In the genomic region with DNA sequence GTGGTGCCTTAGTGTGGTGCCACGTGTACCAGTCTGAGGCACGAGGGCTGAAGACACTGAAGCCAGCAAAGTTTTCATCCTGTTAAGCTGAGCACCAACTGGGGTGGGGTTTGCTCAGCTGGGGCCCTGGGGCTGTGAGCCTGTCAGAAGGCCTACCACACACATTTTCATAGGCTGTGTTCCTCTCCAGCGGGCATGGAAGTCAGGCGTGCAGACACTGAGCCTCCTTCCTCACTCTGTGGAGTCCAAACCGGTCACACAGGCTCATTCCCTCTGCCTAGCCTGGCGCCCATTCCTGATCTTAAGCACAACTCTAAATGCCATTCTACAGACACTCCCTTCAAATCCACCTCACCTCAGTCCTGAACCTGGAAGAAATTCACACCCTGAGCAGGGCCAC, we compare ENCODE assay signal across 15 mouse cellular contexts. TPM values are rescaled to one million over a fixed set of nuclear protein-coding genes. Genes with fewer than 3 reads are reported as not detected.
DNase-seq lines count a peak whose midpoint lies in the region; ATAC-seq and TF ChIP-seq lines count a peak whose summit lies in the region.
"Had no signal": no experiment of that assay in that cellular context is flagged by ENCODE, and none has a peak within 500 bp of the region (broad histone marks: within the 10 kb centered on the region; RNA-seq: fewer than 3 reads in every experiment).

No protein-coding gene starts in this region.

- 68% methylated on average over 6 of the region's 6 CpGs for WGBS in heart, embryonic 10.5 days
- 79% methylated on average over 6 of the region's 6 CpGs for WGBS in midbrain, embryonic 11.5 days
- 73% methylated on average over 6 of the region's 6 CpGs for WGBS in midbrain, postnatal 0 days
- 61% methylated on average over 6 of the region's 6 CpGs for WGBS in limb, embryonic 14.5 days

- no peak overlapping the region for H3K4me3 ChIP-seq in heart, embryonic 10.5 days
- H3K4me3 ChIP-seq in midbrain, embryonic 11.5 days (ENCODE audit: low read depth, low read length): no peak overlapping the region
- no peak overlapping the region for H3K4me3 ChIP-seq in midbrain, postnatal 0 days (ENCODE audit: low read depth, low read length)
- no peak overlapping the region for H3K4me3 ChIP-seq in limb, embryonic 14.5 days (replicated peaks; ENCODE audit: low read length)

- H3K4me1 ChIP-seq in heart, embryonic 10.5 days: peaks cover 52% of the 10 kb centered on the region
- H3K4me1 ChIP-seq in midbrain, embryonic 11.5 days (ENCODE audit: control insufficient read depth, insufficient read depth, low read length): no peaks in the 10 kb centered on the region
- no peaks in the 10 kb centered on the region for H3K4me1 ChIP-seq in midbrain, postnatal 0 days (ENCODE audit: insufficient read depth, low read length)
- H3K4me1 ChIP-seq in limb, embryonic 14.5 days (ENCODE audit: control insufficient read depth, insufficient read depth, low read length): peaks cover 7% of the 10 kb centered on the region

- no peaks in the 10 kb centered on the region for H3K9me3 ChIP-seq in heart, embryonic 10.5 days
- H3K9me3 ChIP-seq in midbrain, embryonic 11.5 days (ENCODE audit: control insufficient read depth, low read length): no peaks in the 10 kb centered on the region
- no peaks in the 10 kb centered on the region for H3K9me3 ChIP-seq in midbrain, postnatal 0 days (ENCODE audit: low read length)
- no peaks in the 10 kb centered on the region for H3K9me3 ChIP-seq in limb, embryonic 14.5 days (ENCODE audit: control insufficient read depth, low read length)

- peak overlapping the region; percentile 53; the same call in 1 of the 2 replicates for H3K27ac ChIP-seq in heart, embryonic 10.5 days
- H3K27ac ChIP-seq in midbrain, embryonic 11.5 days (ENCODE audit: low read depth, low read length): no peak overlapping the region
- H3K27ac ChIP-seq in midbrain, postnatal 0 days (ENCODE audit: low read depth, low read length): no peak overlapping the region
- no peak overlapping the region for H3K27ac ChIP-seq in limb, embryonic 14.5 days (replicated peaks; ENCODE audit: low read depth, low read length)

- H3K9ac ChIP-seq in midbrain, embryonic 11.5 days (ENCODE audit: low read length): no peak overlapping the region
- H3K9ac ChIP-seq in midbrain, postnatal 0 days (replicated peaks; ENCODE audit: low read length, poor library complexity, severe bottlenecking): no peak overlapping the region
- 0 out of 2 replicates have a peak overlapping the region, but pooled peaks have one; percentile 45 for H3K9ac ChIP-seq in limb, embryonic 14.5 days (ENCODE audit: low read depth, low read length, severe bottlenecking)

- no peak for DNase-seq in heart, embryonic 10.5 days (ENCODE audit: low spot score)
- DNase-seq in heart, postnatal 4 days: no peak
- DNase-seq in midbrain, embryonic 11.5 days (ENCODE audit: low spot score, missing footprints): peak; percentile 73
- no peak for DNase-seq in midbrain, postnatal 0 days (ENCODE audit: low spot score)
- no peak for DNase-seq in limb, embryonic 14.5 days (ENCODE audit: low spot score)
- DNase-seq in splenic B cell, adult 2 months (ENCODE audit: low read depth, low spot score): peak; percentile 12
- DNase-seq in adipocyte (ENCODE audit: low spot score) (no peak), MN1 (ENCODE audit: low spot score) (no peak)

- TF ChIP-seq CTCF in midbrain, postnatal 0 days (IDR thresholded peaks at IDR 0.05): no peak

- peaks cover 34% of the 10 kb centered on the region for H3K27me3 ChIP-seq in heart, embryonic 10.5 days (ENCODE audit: insufficient read depth, poor library complexity, severe bottlenecking)
- H3K27me3 ChIP-seq in midbrain, embryonic 11.5 days (ENCODE audit: control insufficient read depth, insufficient read depth, low read length): no peaks in the 10 kb centered on the region
- no peaks in the 10 kb centered on the region for H3K27me3 ChIP-seq in midbrain, postnatal 0 days (ENCODE audit: insufficient read depth, low read length)
- no peaks in the 10 kb centered on the region; the same call in 1 of the 2 replicates for H3K27me3 ChIP-seq in limb, embryonic 14.5 days (ENCODE audit: control insufficient read depth, insufficient read depth, low read length)
- H3K27me3 ChIP-seq in splenic B cell, adult 2 months (ENCODE audit: control insufficient read depth, insufficient read depth, low read length, poor library complexity, severe bottlenecking): no peaks in the 10 kb centered on the region

- ATAC-seq in midbrain, embryonic 11.5 days (ENCODE audit: low FRiP score): no peak
- no peak for ATAC-seq in midbrain, postnatal 0 days (ENCODE audit: low FRiP score)
- ATAC-seq in limb, embryonic 14.5 days (ENCODE audit: low FRiP score, low read depth): no peak

- H3K4me2 ChIP-seq in midbrain, embryonic 11.5 days: no peak overlapping the region
- no peak overlapping the region for H3K4me2 ChIP-seq in midbrain, postnatal 0 days (ENCODE audit: low read depth, low read length, poor library complexity, severe bottlenecking)
- no peak overlapping the region for H3K4me2 ChIP-seq in limb, embryonic 14.5 days (replicated peaks; ENCODE audit: low read depth, low read length, severe bottlenecking)

- no peak for TF ChIP-seq POLR2A in limb, embryonic 14.5 days (IDR thresholded peaks at IDR 0.05; ENCODE audit: borderline replicate concordance, extremely low read depth, insufficient read depth, insufficient read length)

- no peaks in the 10 kb centered on the region for H3K36me3 ChIP-seq in heart, embryonic 10.5 days
- H3K36me3 ChIP-seq in midbrain, embryonic 11.5 days (ENCODE audit: control insufficient read depth, insufficient read depth, low read length): no peaks in the 10 kb centered on the region
- H3K36me3 ChIP-seq in midbrain, postnatal 0 days (ENCODE audit: insufficient read depth, low read length): no peaks in the 10 kb centered on the region
- no peaks in the 10 kb centered on the region for H3K36me3 ChIP-seq in limb, embryonic 14.5 days (ENCODE audit: control insufficient read depth, insufficient read depth, low read length)
- no peaks in the 10 kb centered on the region for H3K36me3 ChIP-seq in splenic B cell, adult 2 months (ENCODE audit: control insufficient read depth, insufficient read depth, low read length, poor library complexity, severe bottlenecking)

RNA-seq across cellular contexts. Expression of gene Adora1, which starts 8.3 kb away (rescaled TPM):
- polyA plus RNA-seq in heart, embryonic 10.5 days (2016; fragmentation: Nextera tagmentation; extraction: Ambion mirVana): 8.0 and 8.1 TPM in 2 replicates
- total RNA-seq in heart, postnatal 4 days (2021): 1 to 10 TPM; 9.3 to 9.9 TPM
- polyA plus RNA-seq in midbrain, embryonic 11.5 days (2014; fragmentation: Nextera tagmentation; extraction: Ambion mirVana): 0.07 and 0.08 TPM in 2 replicates
- 45.1 and 54.2 TPM in 2 replicates for total RNA-seq in midbrain, postnatal 0 days (2014; rRNA removed)
- polyA plus RNA-seq in midbrain, postnatal 0 days (2015; fragmentation: Nextera tagmentation; extraction: Ambion mirVana): 32.5 and 35.6 TPM in 2 replicates
- polyA plus RNA-seq in limb, embryonic 14.5 days (2012; rRNA removed): 2.0 and 3.6 TPM in 2 replicates
- 1.4 and 2.0 TPM in 2 replicates for polyA plus RNA-seq in limb, embryonic 14.5 days (2014; fragmentation: Nextera tagmentation; extraction: Ambion mirVana)
- total RNA-seq: megakaryocyte-erythroid progenitor cell, adult 5-6 weeks; MEL had no signal

RNA-seq across cellular contexts. Expression of gene Myog, which starts 46.3 kb away (rescaled TPM):
- 0.86 and 2.3 TPM in 2 replicates for polyA plus RNA-seq in heart, embryonic 10.5 days (2016; fragmentation: Nextera tagmentation; extraction: Ambion mirVana)
- under 1 TPM; 0.48 to 0.52 TPM for total RNA-seq in heart, postnatal 4 days (2021)
- not detected in 2 replicates for polyA plus RNA-seq in midbrain, embryonic 11.5 days (2014; fragmentation: Nextera tagmentation; extraction: Ambion mirVana)
- 0.11 and 0.19 TPM in 2 replicates for total RNA-seq in midbrain, postnatal 0 days (2014; rRNA removed)
- not detected in 2 replicates for polyA plus RNA-seq in midbrain, postnatal 0 days (2015; fragmentation: Nextera tagmentation; extraction: Ambion mirVana)
- polyA plus RNA-seq in limb, embryonic 14.5 days (2012; rRNA removed): 162 and 165 TPM in 2 replicates
- polyA plus RNA-seq in limb, embryonic 14.5 days (2014; fragmentation: Nextera tagmentation; extraction: Ambion mirVana): 118 and 149 TPM in 2 replicates
- total RNA-seq: adrenal gland, adult 18-20 months; heart, postnatal 36 days; layer of hippocampus, postnatal 10 days; liver, adult 2 months; megakaryocyte-erythroid progenitor cell, adult 5-6 weeks; MEL had no signal
- polyA plus RNA-seq: gonadal fat pad, adult 2 months; liver, adult 2 months had no signal

RNA-seq across cellular contexts. Expression of gene Mybph, which starts 50.3 kb away (rescaled TPM):
- 0.33 and 0.43 TPM in 2 replicates for polyA plus RNA-seq in heart, embryonic 10.5 days (2016; fragmentation: Nextera tagmentation; extraction: Ambion mirVana)
- total RNA-seq in heart, postnatal 4 days (2021): not detected
- 0.12 and 0.22 TPM in 2 replicates for polyA plus RNA-seq in midbrain, embryonic 11.5 days (2014; fragmentation: Nextera tagmentation; extraction: Ambion mirVana)
- total RNA-seq in midbrain, postnatal 0 days (2014; rRNA removed): not detected in 2 replicates
- polyA plus RNA-seq in midbrain, postnatal 0 days (2015; fragmentation: Nextera tagmentation; extraction: Ambion mirVana): 0.12 TPM in 1 of 2 replicates, not detected in the other
- 92.6 and 110 TPM in 2 replicates for polyA plus RNA-seq in limb, embryonic 14.5 days (2012; rRNA removed)
- polyA plus RNA-seq in limb, embryonic 14.5 days (2014; fragmentation: Nextera tagmentation; extraction: Ambion mirVana): 93.0 and 115 TPM in 2 replicates
- total RNA-seq: heart, postnatal 36 days; layer of hippocampus, postnatal 10 days; liver, adult 2 months; megakaryocyte-erythroid progenitor cell, adult 5-6 weeks; MEL had no signal
- polyA plus RNA-seq: liver, adult 2 months had no signal

Comparison
In these comparisons a context has a peak if more than half of its experiments do, and no peak if none do; other contexts are left out.
1. DNase-seq: peak in midbrain, embryonic 11.5 days (single experiment) and splenic B cell, adult 2 months (single experiment); none in heart, embryonic 10.5 days (single experiment), heart, postnatal 4 days (single experiment), midbrain, postnatal 0 days (single experiment), limb, embryonic 14.5 days (single experiment), adipocyte (single experiment) and MN1 (single experiment).
2. RNA of gene Myog, which starts 46.3 kb away (polyA plus RNA-seq): 118 to 165 TPM in limb, embryonic 14.5 days; 0.86 to 2.3 TPM in heart, embryonic 10.5 days, not detected in midbrain, postnatal 0 days and not detected in midbrain, embryonic 11.5 days; every median in the first group is over 10 times any median in the second.
3. RNA of gene Mybph, which starts 50.3 kb away (polyA plus RNA-seq): 92.6 to 115 TPM in limb, embryonic 14.5 days; 0.33 to 0.43 TPM in heart, embryonic 10.5 days, 0.12 to 0.22 TPM in midbrain, embryonic 11.5 days and 0.12 TPM in midbrain, postnatal 0 days; every median in the first group is over 10 times any median in the second.